Mouse (Mus musculus) gastrocnemius, adult 18-20 months (tissue): ENCODE measurements around the gene Ugt2a1. TPM values are rescaled to one million over a fixed set of nuclear protein-coding genes. Genes with fewer than 3 reads are reported as not detected.

ENCODE experiments used
- total RNA-seq, 2 experiments: library from RNA; stranded (reverse); gene quantifications; 2 replicates each; pipeline ENCODE4 v1.2.3; 2021

Gene Ugt2a1
- total RNA-seq, 2 experiments from 2014 or later: not detected

Other genes with a start within 250 kb of the Ugt2a1 start
- gene Ugt2b37, start 236.1 kb downstream of the Ugt2a1 start, total RNA-seq: not detected
- not detected for gene Ugt2a3, start 153.7 kb downstream of the Ugt2a1 start, total RNA-seq
- gene Ugt2b38, start 66.7 kb downstream of the Ugt2a1 start, total RNA-seq: not detected
- not detected for gene Ugt2a2, start 8.6 kb downstream of the Ugt2a1 start, total RNA-seq
- not detected for gene Gm43638, start 4.1 kb downstream of the Ugt2a1 start, total RNA-seq
- not detected for gene Sult1b1, start 47.3 kb upstream of the Ugt2a1 start, total RNA-seq
- not detected for gene Sult1d1, start 78.2 kb upstream of the Ugt2a1 start, total RNA-seq
- gene Sult1e1, start 100.7 kb upstream of the Ugt2a1 start, total RNA-seq: not detected
- not detected for gene Csn1s1, start 175.3 kb upstream of the Ugt2a1 start, total RNA-seq
- not detected for gene Csn2, start 208.8 kb upstream of the Ugt2a1 start, total RNA-seq